Mouse (Mus musculus) layer of hippocampus, postnatal 36 days (tissue): Measurements from ENCODE around the gene Rnf7. TPM values are rescaled to one million over a fixed set of nuclear protein-coding genes. Genes with fewer than 3 reads are reported as not detected.
"Not testable (repeated sequence)": the region's sequence is repeated elsewhere in the genome, so short reads cannot be mapped to it uniquely, and the experiment has no call there.

Source experiments
- DNase-seq, 2 experiments: peaks; one replicate each; pipeline ENCODE4 v3.0.0; 2022
- total RNA-seq, 2 experiments: library from RNA; stranded (reverse); gene quantifications; 2 replicates each; pipeline ENCODE4 v1.2.3; 2021

Gene Rnf7
- 10 to 100 TPM; 56.9 to 73.0 TPM for total RNA-seq

- peak; percentile 99 to 100 for DNase-seq
Observed at GRCm38 (mm10) chr9:96478071-96478888, at the start of gene Rnf7. Rnf7 (minus strand) TSS chr9:96478675.

- no peak for DNase-seq
Observed at GRCm38 (mm10) chr9:96526011-96526410, 47.5 kb upstream of the Rnf7 start.

- no peak for DNase-seq
Observed at GRCm38 (mm10) chr9:96524972-96525506, 46.6 kb upstream of the Rnf7 start, which contains the start of gene Gm28729. Gm28729 (minus strand) TSS chr9:96525264.

GRCm38 (mm10) chr9:96523148-96523547, 44.7 kb upstream of the Rnf7 start:
- DNase-seq = no peak

- DNase-seq = not testable (repeated sequence)
Observed at GRCm38 (mm10) chr9:96521574-96521973, 43.1 kb upstream of the Rnf7 start.

GRCm38 (mm10) chr9:96517429-96517828, 39.0 kb upstream of the Rnf7 start:
- DNase-seq = no peak

GRCm38 (mm10) chr9:96516806-96517205, 38.3 kb upstream of the Rnf7 start:
- DNase-seq = no peak

GRCm38 (mm10) chr9:96515737-96516136, 37.3 kb upstream of the Rnf7 start:
- no peak for DNase-seq

GRCm38 (mm10) chr9:96514278-96514677, 35.8 kb upstream of the Rnf7 start:
- no peak for DNase-seq

- peak; percentile 21 to 32 for DNase-seq
Observed at GRCm38 (mm10) chr9:96506011-96506498, 27.6 kb upstream of the Rnf7 start.

GRCm38 (mm10) chr9:96505156-96505555, 26.7 kb upstream of the Rnf7 start:
- DNase-seq = no peak

GRCm38 (mm10) chr9:96504116-96504895, 25.8 kb upstream of the Rnf7 start:
- DNase-seq = no peak

- no peak for DNase-seq
Observed at GRCm38 (mm10) chr9:96502856-96503610, 24.6 kb upstream of the Rnf7 start.

- no peak for DNase-seq
Observed at GRCm38 (mm10) chr9:96501217-96501616, 22.7 kb upstream of the Rnf7 start.

GRCm38 (mm10) chr9:96493212-96493611, 14.7 kb upstream of the Rnf7 start:
- DNase-seq = no peak

- DNase-seq = no peak
Observed at GRCm38 (mm10) chr9:96491810-96492209, 13.3 kb upstream of the Rnf7 start.

GRCm38 (mm10) chr9:96487869-96488268, 9.4 kb upstream of the Rnf7 start:
- not testable (repeated sequence) for DNase-seq

- no peak for DNase-seq
Observed at GRCm38 (mm10) chr9:96483648-96484047, 5.2 kb upstream of the Rnf7 start.

GRCm38 (mm10) chr9:96483028-96483427, 4.6 kb upstream of the Rnf7 start:
- DNase-seq = no peak

- no peak for DNase-seq
Observed at GRCm38 (mm10) chr9:96472356-96472755, 6.1 kb downstream of the Rnf7 start.

GRCm38 (mm10) chr9:96471681-96472080, 6.8 kb downstream of the Rnf7 start:
- not testable (repeated sequence) for DNase-seq

GRCm38 (mm10) chr9:96470266-96470974, 8.1 kb downstream of the Rnf7 start:
- DNase-seq = no peak
